Mouse (Mus musculus): ENCODE data around the gene Bckdk. TPM values are rescaled to one million over a fixed set of nuclear protein-coding genes. Genes with fewer than 3 reads are reported as not detected.
"Not testable (repeated sequence)": the region's sequence is repeated elsewhere in the genome, so short reads cannot be mapped to it uniquely, and the experiment has no call there.

Gene Bckdk
- total RNA-seq, 4 experiments from 2014 or later: 163 to 190 (median 180) TPM

GRCm38 (mm10) chr7:127895891-127896290 is 8.0 kb upstream of the Bckdk start:
- not testable (repeated sequence) for DNase-seq (ENCODE audit: low spot score in 2 of 2)

DNA sequence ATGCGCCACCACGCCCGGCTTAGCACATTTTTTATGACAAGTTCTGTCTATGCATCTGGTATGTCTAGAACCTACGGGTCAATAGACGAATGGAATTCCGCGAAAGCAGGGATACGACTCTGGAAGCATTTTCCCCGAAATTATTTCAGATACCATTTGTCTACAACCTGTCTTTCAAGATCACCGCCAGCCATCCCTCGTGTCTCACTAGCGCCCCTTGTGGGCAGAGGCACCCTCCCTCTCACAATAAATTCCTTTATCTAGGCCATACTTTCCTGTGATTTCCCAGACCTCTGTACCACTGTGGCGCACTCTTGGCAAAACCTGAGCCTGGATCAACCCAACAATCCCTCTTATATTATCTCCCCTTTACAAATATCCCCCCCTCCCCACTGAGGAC is 7.5 kb upstream of the Bckdk start:
- DNase-seq (ENCODE audit: low spot score in 2 of 2): peak; percentile 37 to 57

DNA sequence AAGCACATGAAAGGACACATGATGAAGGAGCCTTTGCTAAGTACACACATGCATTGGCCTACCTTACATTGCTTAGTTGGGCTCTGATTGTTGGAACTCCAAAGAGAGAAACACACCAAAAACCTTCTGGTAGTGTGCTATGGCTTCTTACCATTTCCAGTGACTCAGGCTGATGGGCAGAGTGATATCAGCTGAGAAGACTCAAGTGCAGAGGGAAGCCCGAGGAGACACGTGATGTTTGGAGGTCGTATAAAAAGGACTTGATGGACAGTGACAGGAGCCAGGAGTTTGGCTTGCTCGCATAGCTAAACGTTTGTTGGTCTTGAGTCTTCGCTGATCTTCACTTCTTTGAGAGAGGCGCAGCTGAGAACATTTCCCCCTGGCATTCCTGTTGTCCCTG is 6.3 kb upstream of the Bckdk start:
- DNase-seq (ENCODE audit: low spot score in 2 of 2): no peak

DNA sequence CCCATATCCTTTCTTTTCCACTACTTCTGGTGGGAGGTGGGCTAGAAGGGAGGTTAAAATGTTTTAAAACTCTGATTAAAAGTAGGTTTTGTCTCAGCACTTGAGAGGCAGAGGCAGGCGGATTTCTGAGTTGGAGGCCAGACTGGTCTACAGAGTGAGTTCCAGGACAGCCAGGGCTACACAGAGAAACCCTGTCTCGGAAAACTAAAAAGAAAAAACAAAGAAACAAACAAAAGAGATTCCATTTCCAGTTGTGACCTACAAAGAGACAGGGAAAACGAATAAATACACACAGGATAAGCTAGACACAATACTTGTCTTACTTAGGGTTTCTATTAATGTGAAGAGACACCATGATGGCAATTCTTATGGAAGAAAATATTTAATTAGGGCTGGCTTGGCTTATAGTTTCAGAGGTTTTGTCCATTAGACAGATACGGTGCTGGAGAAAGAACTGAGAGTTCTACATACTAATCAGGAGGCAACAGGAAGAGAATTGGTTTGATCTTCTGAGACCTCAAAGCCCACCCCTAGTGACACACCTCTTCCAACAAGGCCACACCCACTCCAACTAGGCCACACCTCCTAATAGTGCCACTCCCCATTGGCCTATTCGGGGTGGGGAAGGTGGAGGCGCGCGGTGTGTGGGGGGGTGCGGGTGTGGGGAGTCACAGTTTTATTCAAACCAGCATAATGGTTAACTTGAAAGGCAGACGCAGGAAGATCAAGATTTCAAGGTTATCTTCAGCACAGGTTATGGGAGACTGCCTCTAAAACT is 5.5 kb upstream of the Bckdk start:
- no peak for DNase-seq (ENCODE audit: low spot score in 2 of 2)

DNA sequence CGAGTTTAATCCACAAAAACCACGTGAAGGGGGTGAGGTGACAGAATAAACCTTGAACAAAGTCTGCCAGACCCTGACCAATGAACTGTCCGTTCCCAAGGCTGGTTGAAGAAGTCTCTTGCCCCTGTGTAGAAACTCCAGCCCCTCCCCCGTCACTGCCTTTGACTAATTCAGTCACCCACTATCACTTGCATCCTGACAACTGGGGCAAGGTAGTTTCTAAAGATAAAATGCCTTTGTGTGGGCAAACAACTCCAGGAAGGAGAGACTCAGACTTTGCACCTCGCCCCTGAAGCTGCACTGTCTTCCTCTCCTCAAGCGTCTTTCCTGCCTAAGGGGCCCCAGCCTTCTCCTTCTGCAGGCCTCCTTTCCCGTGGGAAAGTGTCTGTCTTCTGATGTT is 3.9 kb upstream of the Bckdk start:
- DNase-seq (ENCODE audit: low spot score in 2 of 2): no peak

- DNase-seq (ENCODE audit: low spot score in 2 of 2): no peak
These were observed 2.1 kb upstream of the Bckdk start for GRCm38 (mm10) chr7:127901772-127902171.

DNA sequence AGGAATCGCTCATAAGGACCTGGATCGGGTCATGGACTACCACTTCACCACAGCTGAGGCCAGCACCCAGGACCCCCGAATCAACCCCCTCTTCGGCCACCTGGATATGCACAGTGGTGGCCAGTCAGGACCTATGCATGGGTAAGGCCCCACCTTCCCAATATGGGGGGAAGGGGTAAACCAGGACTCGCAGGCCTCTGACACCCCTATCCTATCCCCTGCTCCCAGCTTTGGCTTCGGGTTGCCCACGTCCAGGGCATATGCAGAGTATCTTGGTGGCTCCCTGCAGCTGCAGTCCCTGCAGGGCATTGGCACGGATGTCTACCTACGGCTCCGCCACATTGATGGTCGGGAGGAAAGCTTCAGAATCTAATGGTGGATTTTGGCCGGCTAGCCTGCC is 4.1 kb downstream of the Bckdk start:
- DNase-seq (ENCODE audit: low spot score in 2 of 2): no peak

DNA sequence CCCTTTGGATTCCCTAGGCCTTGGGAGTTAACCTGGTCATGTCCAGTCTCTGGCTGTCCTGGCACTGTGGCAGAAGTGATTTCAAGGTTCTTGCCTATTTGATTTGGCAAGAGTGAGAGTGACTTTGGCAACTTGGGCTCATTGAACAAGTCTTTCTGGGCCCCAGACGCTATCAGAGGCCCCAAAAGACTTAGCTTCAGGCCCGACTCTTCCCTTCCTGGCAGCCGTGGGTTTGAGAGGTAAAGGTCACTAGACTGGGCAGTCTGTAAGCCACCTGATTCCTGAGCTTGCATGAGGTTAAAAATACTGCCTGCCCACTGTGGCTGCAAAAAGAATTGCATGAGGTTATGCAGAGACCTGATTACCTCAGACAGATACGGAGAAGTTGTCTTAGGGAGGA is 4.8 kb downstream of the Bckdk start:
- peak; percentile 29 to 61 for DNase-seq (ENCODE audit: low spot score in 2 of 2)

DNA sequence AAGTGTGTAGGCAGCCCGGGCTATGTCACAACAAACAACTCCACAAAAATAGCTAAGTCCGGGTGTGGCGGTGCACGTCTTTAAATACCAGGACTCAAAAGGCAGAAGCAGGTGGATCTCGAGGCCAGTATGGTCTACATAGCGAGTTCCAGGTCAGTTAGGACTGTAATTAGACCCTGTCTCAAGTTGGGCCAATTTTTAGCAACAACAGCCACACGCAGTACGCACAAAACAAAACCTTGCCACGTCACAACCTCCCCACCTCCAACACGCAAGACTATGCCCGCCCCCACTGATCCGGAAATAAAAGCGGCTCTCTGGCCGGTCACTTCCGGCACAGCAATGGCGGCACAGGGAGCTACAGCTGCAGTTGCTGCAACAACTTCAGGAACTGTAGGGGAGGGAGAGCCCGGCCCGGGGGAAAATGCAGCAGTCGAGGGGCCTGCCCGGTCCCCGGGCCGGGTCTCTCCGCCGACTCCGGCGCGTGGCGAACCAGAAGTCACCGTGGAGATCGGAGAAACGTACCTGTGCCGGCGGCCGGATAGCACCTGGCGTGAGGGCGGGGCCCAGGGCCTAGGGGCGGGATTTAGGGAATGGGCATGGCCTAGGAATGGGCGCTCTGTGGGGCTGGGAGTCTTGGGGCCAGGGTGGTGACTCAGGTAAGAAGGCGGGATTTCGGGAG is 8.4 kb downstream of the Bckdk start, which contains the start of gene Kat8:
Gene Kat8 (plus strand): TSS at position 327 of the 682 bp plus-strand sequence.
- peak; percentile 73 to 78 for DNase-seq (ENCODE audit: low spot score in 2 of 2)

GRCm38 (mm10) chr7:127912938-127913337 is 9.1 kb downstream of the Bckdk start:
- DNase-seq (ENCODE audit: low spot score in 2 of 2): no peak

GRCm38 (mm10) chr7:127915293-127915692 is 11.4 kb downstream of the Bckdk start:
- DNase-seq (ENCODE audit: low spot score in 2 of 2): no peak

- no peak for DNase-seq (ENCODE audit: low spot score in 2 of 2)
These were observed 14.3 kb downstream of the Bckdk start for GRCm38 (mm10) chr7:127918203-127918602.

DNA sequence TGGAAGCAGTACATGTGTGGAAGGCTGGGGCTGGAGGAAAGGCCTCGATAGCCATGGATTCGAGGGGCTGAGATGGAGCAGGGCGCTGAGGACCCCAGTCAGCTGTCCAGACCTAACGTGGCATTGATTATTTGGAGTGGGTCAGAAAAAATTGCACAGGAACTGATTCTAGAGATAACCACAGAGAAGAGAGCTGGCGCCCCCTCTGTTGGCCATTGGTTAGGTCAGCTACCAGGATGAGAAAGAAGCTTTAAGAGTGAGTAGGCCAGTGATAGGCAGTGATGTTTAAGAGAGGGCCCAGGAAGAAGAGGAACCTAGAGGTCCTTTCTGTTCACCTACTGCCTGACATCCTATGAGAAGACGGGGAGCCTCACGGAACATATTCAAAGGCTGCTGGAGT is 15.4 kb downstream of the Bckdk start:
- DNase-seq (ENCODE audit: low spot score in 2 of 2): no peak

- no peak for DNase-seq (ENCODE audit: low spot score in 2 of 2)
These were observed 17.6 kb downstream of the Bckdk start for GRCm38 (mm10) chr7:127921516-127921915.

- DNase-seq (ENCODE audit: low spot score in 2 of 2): no peak
These were observed 18.8 kb downstream of the Bckdk start for GRCm38 (mm10) chr7:127922451-127923275.

DNA sequence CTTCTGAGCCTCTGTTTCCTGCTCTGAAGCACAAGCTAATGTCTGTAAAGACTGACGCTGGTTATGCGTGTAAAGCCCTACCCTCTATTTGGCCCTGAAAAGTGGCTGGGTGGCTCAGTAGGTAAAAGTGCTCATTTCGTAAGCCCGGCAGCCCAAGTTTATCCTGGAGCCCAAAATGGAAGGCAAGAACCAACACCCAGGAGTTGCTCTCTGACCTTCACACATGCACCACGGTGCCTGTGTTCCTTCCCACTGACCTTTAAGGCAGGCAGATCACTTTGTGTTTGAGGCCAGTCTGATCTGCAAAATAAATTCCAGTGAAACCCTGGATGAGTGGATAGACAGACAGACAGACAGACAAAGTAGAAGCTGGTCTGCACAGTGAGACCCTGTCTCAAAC is 19.8 kb downstream of the Bckdk start:
- DNase-seq (ENCODE audit: low spot score in 2 of 2): no peak

- DNase-seq (ENCODE audit: low spot score in 2 of 2): no peak
These were observed 21.4 kb downstream of the Bckdk start for GRCm38 (mm10) chr7:127925252-127925651.

- no peak for DNase-seq (ENCODE audit: low spot score in 2 of 2)
These were observed 22.2 kb downstream of the Bckdk start for GRCm38 (mm10) chr7:127926066-127926465.

DNA sequence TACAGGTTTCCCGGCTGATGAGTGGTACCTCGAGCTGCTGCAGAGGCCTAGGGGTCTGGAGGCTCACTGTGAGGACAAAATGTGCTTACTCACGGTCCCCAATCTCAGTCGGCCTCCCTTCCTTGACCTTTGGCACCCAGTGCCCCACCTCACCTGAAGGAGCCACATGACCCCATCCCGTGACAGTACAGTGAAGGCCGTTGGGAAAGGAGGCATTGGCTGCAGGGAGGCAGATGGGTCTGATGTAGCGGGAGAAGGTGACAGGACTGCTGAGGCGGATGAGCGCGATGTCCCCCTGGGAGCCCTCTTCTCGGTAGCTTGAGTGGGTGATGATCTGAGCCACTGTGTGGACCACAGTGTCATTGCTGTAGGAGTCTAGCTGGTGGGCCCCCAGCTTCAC is 23.0 kb downstream of the Bckdk start:
- DNase-seq (ENCODE audit: low spot score in 2 of 2): no peak

GRCm38 (mm10) chr7:127927726-127928125 is 23.8 kb downstream of the Bckdk start:
- DNase-seq (ENCODE audit: low spot score in 2 of 2): no peak

- no peak for DNase-seq (ENCODE audit: low spot score in 2 of 2)
These were observed 24.7 kb downstream of the Bckdk start for GRCm38 (mm10) chr7:127928596-127928995.

- DNase-seq (ENCODE audit: low spot score in 2 of 2): no peak
These were observed 26.0 kb downstream of the Bckdk start, which contains the start of gene Prss8 for GRCm38 (mm10) chr7:127929923-127930322. Gene Prss8 (minus strand): TSS chr7:127930104.

All from gastrocnemius, adult 8-10 months (tissue).